Mouse (Mus musculus) hematopoietic multipotent progenitor cell, adult 10-12 weeks (in vitro differentiated cells): Measurements from ENCODE around the gene Ap2s1. TPM values are rescaled to one million over a fixed set of nuclear protein-coding genes. Genes with fewer than 3 reads are reported as not detected.

ENCODE experiments used
- polyA plus RNA-seq: library from polyadenylated mRNA; stranded (reverse); fragments of >175 nt; gene quantifications from 2 replicates; pipeline ENCODE4 v1.2.3, GENCODE M21; 2012; ENCODE audit warnings: low replicate concordance

Ap2s1 gene
- 289 and 578 TPM in 2 replicates for polyA plus RNA-seq

DNA sequence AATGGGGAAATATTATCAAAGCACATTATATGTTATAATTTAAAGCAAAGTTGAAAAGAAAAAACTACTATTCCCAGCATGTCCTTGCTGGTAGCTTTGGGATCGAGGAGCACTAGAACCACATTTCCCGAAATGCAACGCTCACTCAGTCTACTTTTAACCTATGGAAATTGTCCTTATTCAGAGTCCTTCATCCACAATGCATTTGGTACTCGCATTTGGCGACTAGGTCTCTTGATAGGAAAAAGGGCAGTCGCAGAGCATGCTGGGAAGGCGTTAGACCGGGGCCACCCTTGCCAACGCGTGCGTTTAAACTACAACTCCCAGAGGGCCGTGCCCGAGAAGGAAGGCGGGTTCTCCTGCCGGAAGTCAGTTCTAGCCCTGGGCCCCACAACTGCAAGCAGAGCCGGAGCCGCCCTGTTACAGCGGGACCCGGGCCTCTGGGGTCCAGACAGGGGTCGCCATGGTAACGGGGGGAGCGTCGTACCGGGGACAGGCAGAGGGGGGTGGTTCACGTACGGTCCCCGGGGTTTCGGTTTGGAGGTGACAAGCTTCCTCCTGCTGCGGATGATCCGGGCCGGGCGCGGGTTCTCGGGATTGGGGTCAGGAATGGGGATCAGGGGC lies at the start of gene Ap2s1:
Gene Ap2s1, plus strand, starts transcription at position 338 of the 624 bp plus-strand sequence.

DNA sequence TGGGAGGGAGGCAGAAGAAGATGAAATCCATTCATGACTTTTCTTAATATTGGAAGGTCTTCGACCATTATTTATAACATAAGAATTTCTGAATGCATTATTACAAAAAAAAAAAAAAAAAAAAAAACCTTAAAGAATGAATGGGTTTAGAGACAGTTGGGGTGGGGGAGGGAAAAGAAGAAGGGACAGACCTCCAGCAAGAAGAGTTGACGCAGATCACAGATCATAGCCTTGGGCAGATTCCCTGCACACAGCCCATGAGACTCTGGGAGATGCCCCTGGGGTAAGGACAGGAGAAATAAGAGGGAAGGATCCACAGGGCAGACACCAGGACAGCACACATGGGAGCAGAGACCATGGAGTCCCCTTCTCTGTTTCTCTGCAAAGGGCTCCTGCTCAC lies 16.6 kb upstream of the Ap2s1 start, which contains the start of gene Ceacam9:
Gene Ceacam9, plus strand, starts transcription at position 301 of the 400 bp plus-strand sequence.

GRCm38 (mm10) chr7:16780825-16781554 lies 42.8 kb downstream of the Ap2s1 start, which contains the start of gene Slc1a5:
TSS of gene Slc1a5 (plus strand) at chr7:16781340.

Other genes with a start within 250 kb of the Ap2s1 start
- 1.6 and 5.7 TPM in 2 replicates for gene Arhgap35, start 123.4 kb upstream of the Ap2s1 start, polyA plus RNA-seq
- not detected in 2 replicates for gene Ceacam15, start 62.7 kb upstream of the Ap2s1 start, polyA plus RNA-seq
- gene Ceacam9, start 16.5 kb upstream of the Ap2s1 start, polyA plus RNA-seq: not detected in 2 replicates
- 36.7 and 59.7 TPM in 2 replicates for gene Slc1a5, start 42.9 kb downstream of the Ap2s1 start, polyA plus RNA-seq
- 82.0 and 125 TPM in 2 replicates for gene Strn4, start 77.5 kb downstream of the Ap2s1 start, polyA plus RNA-seq
- gene Fkrp, start 78.3 kb downstream of the Ap2s1 start, polyA plus RNA-seq: 34.0 and 48.4 TPM in 2 replicates
- gene Prkd2, start 104.5 kb downstream of the Ap2s1 start, polyA plus RNA-seq: 180 and 196 TPM in 2 replicates
- gene Dact3, start 136.9 kb downstream of the Ap2s1 start, polyA plus RNA-seq: 1.0 and 2.8 TPM in 2 replicates
- gene Gng8, start 153.4 kb downstream of the Ap2s1 start, polyA plus RNA-seq: not detected in 2 replicates
- gene Ptgir, start 168.1 kb downstream of the Ap2s1 start, polyA plus RNA-seq: 4.6 and 8.1 TPM in 2 replicates
- gene Calm3, start 185.7 kb downstream of the Ap2s1 start, polyA plus RNA-seq: 519 and 714 TPM in 2 replicates
- gene Pnmal2, start 206.3 kb downstream of the Ap2s1 start, polyA plus RNA-seq: 0.10 and 0.17 TPM in 2 replicates
- not detected in 2 replicates for gene Pnmal1, start 221.3 kb downstream of the Ap2s1 start, polyA plus RNA-seq
- 1.1 and 1.4 TPM in 2 replicates for gene Gm42372, start 244.7 kb downstream of the Ap2s1 start, polyA plus RNA-seq